Mouse (Mus musculus) spleen, postnatal 14 days (tissue): ENCODE results near the gene Crtc2.

Source experiments
- DNase-seq, 2 experiments: peaks; one replicate each; pipeline ENCODE4 v3.0.0; 2021 to 2022; ENCODE audit warnings: low spot score in 2 of 2

Gene Crtc2

GRCm38 (mm10) chr3:90253653-90254418 is at the start of gene Crtc2:
Gene Crtc2 (plus strand): TSS chr3:90254163.
- peak; percentile 85 to 91 for DNase-seq

- DNase-seq, result no peak
Observed at GRCm38 (mm10) chr3:90204582-90204981, 49.4 kb upstream of the Crtc2 start.

GRCm38 (mm10) chr3:90208662-90209061 is 45.3 kb upstream of the Crtc2 start:
- no peak for DNase-seq

- no peak for DNase-seq
Observed at GRCm38 (mm10) chr3:90209908-90210566, 43.9 kb upstream of the Crtc2 start.

- DNase-seq, result no peak
Observed at GRCm38 (mm10) chr3:90211475-90212398, 42.2 kb upstream of the Crtc2 start.

- DNase-seq, result no peak
Observed at GRCm38 (mm10) chr3:90212723-90213122, 41.2 kb upstream of the Crtc2 start.

GRCm38 (mm10) chr3:90213377-90213866 is 40.5 kb upstream of the Crtc2 start, which contains the start of the genes Rps27 and Rab13:
Gene Rps27 (minus strand): TSS chr3:90213651.
Gene Rab13 (plus strand): TSS chr3:90213695.
- peak; percentile 72 to 78 for DNase-seq

GRCm38 (mm10) chr3:90213956-90214684 is 39.8 kb upstream of the Crtc2 start:
- DNase-seq, result no peak

GRCm38 (mm10) chr3:90215825-90216380 is 38.1 kb upstream of the Crtc2 start:
- DNase-seq, result no peak

- peak in 1 of 2 experiments; percentile 38 for DNase-seq
Observed at GRCm38 (mm10) chr3:90220088-90220487, 33.9 kb upstream of the Crtc2 start.

- DNase-seq, result peak in 1 of 2 experiments; percentile 21
Observed at GRCm38 (mm10) chr3:90220531-90220951, 33.4 kb upstream of the Crtc2 start.

- DNase-seq, result no peak
Observed at GRCm38 (mm10) chr3:90221123-90221522, 32.8 kb upstream of the Crtc2 start.

- no peak for DNase-seq
Observed at GRCm38 (mm10) chr3:90222455-90222854, 31.5 kb upstream of the Crtc2 start.

- no peak for DNase-seq
Observed at GRCm38 (mm10) chr3:90222941-90223340, 31.0 kb upstream of the Crtc2 start.

GRCm38 (mm10) chr3:90224331-90224730 is 29.6 kb upstream of the Crtc2 start:
- DNase-seq, result no peak

- no peak for DNase-seq
Observed at GRCm38 (mm10) chr3:90231075-90231474, 22.9 kb upstream of the Crtc2 start.

GRCm38 (mm10) chr3:90231507-90232333 is 22.2 kb upstream of the Crtc2 start, which contains the start of gene Jtb:
Gene Jtb (plus strand): TSS chr3:90231597.
- peak; percentile 72 to 78 for DNase-seq

- DNase-seq, result no peak
Observed at GRCm38 (mm10) chr3:90241251-90241650, 12.7 kb upstream of the Crtc2 start.

GRCm38 (mm10) chr3:90241669-90242358 is 12.1 kb upstream of the Crtc2 start:
- DNase-seq, result no peak
